Mouse (Mus musculus) kidney, adult 2 months (tissue): ENCODE measurements around the gene Spns1.

Experiments
- CTCF ChIP-seq: fragments of 200-500 bp; conservative IDR thresholded peaks from 2 replicates; pipeline ENCODE4 v1.5.1; 2011; ENCODE audit warnings: low read depth, mild to moderate bottlenecking, control low read depth, low read length, moderate library complexity, mixed read lengths; ENCODE audit not compliant: insufficient read depth, insufficient read length
- POLR2A ChIP-seq: fragments of 200-500 bp; IDR thresholded peaks from one replicate; pipeline ENCODE4 v1.6.1; 2011; ENCODE audit warnings: low read depth, low read length, control low read depth

DNA sequence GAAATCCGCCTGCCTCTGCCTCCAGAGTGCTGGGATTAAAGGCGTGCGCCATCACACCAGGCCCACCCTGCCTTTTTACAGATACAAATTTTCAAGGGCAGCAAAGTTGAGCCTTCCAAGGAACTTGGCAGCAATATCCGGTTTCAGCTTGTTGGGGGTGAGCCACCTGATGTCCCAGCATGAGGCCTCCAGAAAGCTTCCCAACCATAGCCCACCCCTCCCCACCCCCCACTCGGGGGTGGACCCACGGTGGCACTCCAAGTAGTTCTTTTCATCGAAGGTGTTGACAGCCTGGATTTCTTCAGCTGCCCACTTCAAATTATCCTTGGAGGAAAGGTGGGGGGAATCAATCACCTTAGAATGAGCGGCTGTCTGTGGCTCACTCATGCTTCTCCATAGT is 38.3 kb downstream of the Spns1 start:
- TF ChIP-seq CTCF, result no peak
- TF ChIP-seq POLR2A, result no peak
